Mouse (Mus musculus): ENCODE results near the gene Ap1g1. TPM values are rescaled to one million over a fixed set of nuclear protein-coding genes. Genes with fewer than 3 reads are reported as not detected.

Ap1g1 gene
- polyA plus RNA-seq, 1 experiment = 100 TPM

DNA sequence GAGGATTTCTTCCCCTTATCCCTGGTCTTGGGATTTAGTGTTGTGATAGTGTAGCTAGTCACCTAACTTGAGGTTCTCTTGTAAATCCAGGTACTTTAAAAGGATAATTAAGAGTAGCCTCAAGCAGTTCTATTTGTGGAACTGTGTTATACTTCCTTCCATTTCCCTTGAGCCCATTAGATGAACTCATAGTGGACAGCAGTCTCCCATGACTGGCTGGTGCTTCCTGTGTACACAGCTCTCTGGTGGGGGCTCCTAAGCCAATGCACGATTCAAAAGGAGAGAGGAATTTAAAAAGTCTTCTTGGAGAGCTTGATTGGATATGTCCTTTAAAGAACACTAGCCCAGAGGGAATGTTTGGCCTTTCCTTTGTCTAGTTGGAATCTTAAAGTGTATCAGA is 39.6 kb downstream of the Ap1g1 start:
- TF ChIP-seq POLR2A (IDR thresholded peaks at IDR 0.05; ENCODE audit: borderline replicate concordance, extremely low read depth, insufficient read depth, insufficient read length, poor library complexity, severe bottlenecking) = no peak
- TF ChIP-seq CTCF (IDR thresholded peaks at IDR 0.05; ENCODE audit: borderline replicate concordance, extremely low read depth, insufficient read depth, insufficient read length) = no peak
- DNase-seq (ENCODE audit: low read depth) = no peak

DNA sequence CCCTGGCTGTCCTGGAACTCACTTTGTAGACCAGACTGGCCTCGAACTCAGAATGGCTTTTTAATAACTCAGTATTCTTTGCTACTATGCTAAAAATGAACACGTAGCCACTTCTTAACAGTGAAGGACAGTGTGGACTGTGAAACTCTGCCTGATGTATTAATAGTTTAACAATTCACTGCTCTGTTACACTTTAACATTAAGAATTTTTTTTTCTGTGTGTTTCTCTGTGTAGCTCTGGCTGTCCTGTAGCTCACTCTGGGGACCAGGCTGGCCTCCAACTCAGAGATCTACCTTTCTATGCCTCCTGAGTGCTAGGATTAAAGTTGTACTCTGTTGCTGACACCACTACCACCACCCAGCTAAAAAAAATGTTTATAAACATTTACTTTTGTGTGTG is 45.2 kb downstream of the Ap1g1 start:
- TF ChIP-seq POLR2A (IDR thresholded peaks at IDR 0.05; ENCODE audit: borderline replicate concordance, extremely low read depth, insufficient read depth, insufficient read length, poor library complexity, severe bottlenecking) = no peak
- no peak for TF ChIP-seq CTCF (IDR thresholded peaks at IDR 0.05; ENCODE audit: borderline replicate concordance, extremely low read depth, insufficient read depth, insufficient read length)
- DNase-seq (ENCODE audit: low read depth) = no peak

DNA sequence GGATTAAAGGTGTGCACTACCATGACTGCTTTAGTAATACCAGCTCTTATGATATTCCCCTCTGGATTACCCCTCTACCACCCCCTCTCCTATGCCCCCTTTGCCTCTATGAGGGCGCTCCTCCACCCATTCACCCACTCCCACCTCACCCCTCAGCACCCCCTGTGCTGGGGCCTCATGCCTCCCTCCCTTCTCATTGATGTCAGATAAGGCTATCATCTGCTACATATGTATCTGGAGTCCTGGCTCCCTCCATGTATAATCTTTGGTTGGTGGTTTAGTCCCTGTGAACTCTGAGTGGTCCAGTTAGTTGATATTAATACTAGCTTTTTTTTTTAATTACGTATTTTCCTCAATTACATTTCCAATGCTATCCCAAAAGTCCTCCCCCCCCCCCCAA is 61.5 kb downstream of the Ap1g1 start:
- no peak for DNase-seq (ENCODE audit: low read depth)
- TF ChIP-seq POLR2A (IDR thresholded peaks at IDR 0.05; ENCODE audit: borderline replicate concordance, extremely low read depth, insufficient read depth, insufficient read length, poor library complexity, severe bottlenecking) = no peak
- TF ChIP-seq CTCF (IDR thresholded peaks at IDR 0.05; ENCODE audit: borderline replicate concordance, extremely low read depth, insufficient read depth, insufficient read length) = no peak

DNA sequence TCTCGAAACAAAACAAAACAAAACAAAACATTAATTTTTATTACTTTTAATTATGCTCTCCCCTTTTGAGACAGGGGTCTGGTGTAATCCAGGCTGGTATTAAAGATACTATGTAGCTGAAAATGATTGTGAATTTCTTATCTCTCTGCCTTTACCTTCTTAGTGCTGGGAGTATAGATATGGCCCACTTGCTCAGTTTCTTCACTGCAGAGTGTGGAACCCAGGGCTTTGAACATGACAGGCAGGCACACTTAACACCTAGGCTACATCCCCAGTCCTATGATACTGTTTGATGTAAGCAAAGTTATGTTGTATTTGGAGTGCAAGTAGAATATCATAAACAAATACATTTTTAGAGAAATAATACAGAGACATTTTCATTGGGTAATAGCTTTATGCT is 64.1 kb downstream of the Ap1g1 start:
- TF ChIP-seq CTCF (IDR thresholded peaks at IDR 0.05; ENCODE audit: borderline replicate concordance, extremely low read depth, insufficient read depth, insufficient read length) (no peak), POLR2A (IDR thresholded peaks at IDR 0.05; ENCODE audit: borderline replicate concordance, extremely low read depth, insufficient read depth, insufficient read length, poor library complexity, severe bottlenecking) (no peak)
- no peak for DNase-seq (ENCODE audit: low read depth)

DNA sequence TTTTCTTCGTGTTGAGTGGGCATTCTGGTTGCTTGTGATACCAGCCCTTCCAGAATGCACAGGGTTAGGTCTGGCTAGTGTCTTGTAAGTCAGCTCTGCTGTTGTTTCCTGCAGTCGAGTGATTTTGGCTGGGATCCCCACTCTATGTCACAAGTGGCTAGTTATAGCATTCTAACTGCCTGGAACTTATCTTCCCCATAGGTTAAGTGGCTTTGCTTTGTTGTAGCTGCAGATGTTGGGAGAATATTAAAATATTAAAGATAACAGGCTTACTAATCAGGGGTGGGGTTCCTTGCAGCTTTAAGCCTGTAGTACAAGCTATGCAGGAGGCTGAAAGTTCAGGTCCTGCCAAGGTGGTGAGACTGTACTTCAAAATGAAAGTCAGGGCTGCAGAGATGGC is 69.5 kb downstream of the Ap1g1 start:
- no peak for DNase-seq (ENCODE audit: low read depth)
- TF ChIP-seq POLR2A (IDR thresholded peaks at IDR 0.05; ENCODE audit: borderline replicate concordance, extremely low read depth, insufficient read depth, insufficient read length, poor library complexity, severe bottlenecking) (no peak), CTCF (IDR thresholded peaks at IDR 0.05; ENCODE audit: borderline replicate concordance, extremely low read depth, insufficient read depth, insufficient read length) (no peak)

GRCm38 (mm10) chr8:109848981-109849380 is 70.6 kb downstream of the Ap1g1 start:
- TF ChIP-seq CTCF (IDR thresholded peaks at IDR 0.05; ENCODE audit: borderline replicate concordance, extremely low read depth, insufficient read depth, insufficient read length) = no peak
- no peak for TF ChIP-seq POLR2A (IDR thresholded peaks at IDR 0.05; ENCODE audit: borderline replicate concordance, extremely low read depth, insufficient read depth, insufficient read length, poor library complexity, severe bottlenecking)

GRCm38 (mm10) chr8:109853423-109853822 is 75.1 kb downstream of the Ap1g1 start:
- peak; percentile 86 for DNase-seq (ENCODE audit: low read depth)
- no peak for TF ChIP-seq POLR2A (IDR thresholded peaks at IDR 0.05; ENCODE audit: borderline replicate concordance, extremely low read depth, insufficient read depth, insufficient read length, poor library complexity, severe bottlenecking)
- TF ChIP-seq CTCF (IDR thresholded peaks at IDR 0.05; ENCODE audit: borderline replicate concordance, extremely low read depth, insufficient read depth, insufficient read length) = peak; percentile 86

More at GRCm38 (mm10) chr8:109848981-109849380, 70.6 kb downstream of the Ap1g1 start:
- DNase-seq (ENCODE audit: low read depth) = no peak

GRCm38 (mm10) chr8:109854522-109854921 is 76.2 kb downstream of the Ap1g1 start:
- TF ChIP-seq CTCF (IDR thresholded peaks at IDR 0.05; ENCODE audit: borderline replicate concordance, extremely low read depth, insufficient read depth, insufficient read length) = no peak
- no peak for TF ChIP-seq POLR2A (IDR thresholded peaks at IDR 0.05; ENCODE audit: borderline replicate concordance, extremely low read depth, insufficient read depth, insufficient read length, poor library complexity, severe bottlenecking)
- DNase-seq (ENCODE audit: low read depth) = no peak

DNA sequence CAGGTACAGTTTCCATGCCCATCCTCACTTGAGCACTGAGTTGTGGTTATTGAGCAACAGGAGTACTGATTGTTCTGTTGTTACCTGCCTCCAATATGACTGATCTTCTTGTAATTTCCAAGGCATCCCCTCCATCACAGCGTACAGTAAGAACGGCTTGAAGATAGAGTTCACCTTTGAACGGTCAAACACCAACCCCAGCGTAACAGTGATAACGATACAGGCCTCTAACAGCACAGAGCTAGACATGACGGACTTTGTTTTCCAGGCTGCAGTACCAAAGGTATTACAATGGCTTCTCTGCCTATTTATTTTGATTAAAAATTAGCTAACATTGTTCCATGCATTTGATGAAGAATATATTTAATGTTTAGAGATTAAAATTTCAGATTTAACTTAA is 77.1 kb downstream of the Ap1g1 start:
- no peak for DNase-seq (ENCODE audit: low read depth)
- TF ChIP-seq POLR2A (IDR thresholded peaks at IDR 0.05; ENCODE audit: borderline replicate concordance, extremely low read depth, insufficient read depth, insufficient read length, poor library complexity, severe bottlenecking) = no peak
- no peak for TF ChIP-seq CTCF (IDR thresholded peaks at IDR 0.05; ENCODE audit: borderline replicate concordance, extremely low read depth, insufficient read depth, insufficient read length)

GRCm38 (mm10) chr8:109863398-109863797 is 85.0 kb downstream of the Ap1g1 start:
- DNase-seq (ENCODE audit: low read depth) = peak; percentile 2
- TF ChIP-seq POLR2A (IDR thresholded peaks at IDR 0.05; ENCODE audit: borderline replicate concordance, extremely low read depth, insufficient read depth, insufficient read length, poor library complexity, severe bottlenecking) = no peak

DNA sequence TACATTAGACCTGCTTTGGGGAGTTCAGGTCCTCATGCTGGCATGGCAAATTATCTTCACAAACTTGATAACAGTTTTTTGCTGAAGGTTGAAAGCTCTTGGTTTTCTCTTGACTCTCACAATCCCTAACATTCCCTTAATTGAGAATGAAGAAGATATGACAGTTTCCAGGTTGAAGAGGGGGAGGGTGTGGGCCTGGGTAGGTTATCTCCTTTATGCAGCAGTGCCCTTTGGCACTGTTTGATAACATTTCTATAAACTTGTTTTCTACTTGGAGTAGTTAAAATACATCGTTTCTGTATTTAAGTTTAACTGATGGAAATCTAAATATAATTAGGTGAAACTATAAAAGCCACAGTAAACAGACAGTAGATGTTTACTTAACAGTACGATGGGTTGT is 86.4 kb downstream of the Ap1g1 start:
- no peak for DNase-seq (ENCODE audit: low read depth)
- TF ChIP-seq CTCF (IDR thresholded peaks at IDR 0.05; ENCODE audit: borderline replicate concordance, extremely low read depth, insufficient read depth, insufficient read length) (no peak), POLR2A (IDR thresholded peaks at IDR 0.05; ENCODE audit: borderline replicate concordance, extremely low read depth, insufficient read depth, insufficient read length, poor library complexity, severe bottlenecking) (no peak)

DNA sequence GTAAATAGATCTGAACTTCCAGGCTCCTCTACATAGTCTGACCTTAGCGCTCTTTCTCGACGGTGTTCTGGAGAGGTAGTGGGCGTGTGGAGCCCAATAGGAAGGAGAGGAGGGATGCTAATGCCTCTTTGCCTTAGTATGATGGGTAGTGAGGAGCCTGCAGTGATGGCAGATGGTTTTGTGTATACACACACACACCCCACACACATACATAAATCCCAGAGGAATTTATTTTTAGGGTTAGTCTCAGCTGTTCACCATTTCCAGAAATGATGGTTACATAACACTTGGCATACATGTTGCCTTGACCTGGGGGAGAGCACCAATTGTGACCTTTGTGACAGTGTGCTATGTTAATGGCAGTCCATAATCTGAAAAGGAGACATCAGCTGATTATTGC is 87.2 kb downstream of the Ap1g1 start:
- no peak for TF ChIP-seq POLR2A (IDR thresholded peaks at IDR 0.05; ENCODE audit: borderline replicate concordance, extremely low read depth, insufficient read depth, insufficient read length, poor library complexity, severe bottlenecking)
- TF ChIP-seq CTCF (IDR thresholded peaks at IDR 0.05; ENCODE audit: borderline replicate concordance, extremely low read depth, insufficient read depth, insufficient read length) = no peak
- no peak for DNase-seq (ENCODE audit: low read depth)

DNA sequence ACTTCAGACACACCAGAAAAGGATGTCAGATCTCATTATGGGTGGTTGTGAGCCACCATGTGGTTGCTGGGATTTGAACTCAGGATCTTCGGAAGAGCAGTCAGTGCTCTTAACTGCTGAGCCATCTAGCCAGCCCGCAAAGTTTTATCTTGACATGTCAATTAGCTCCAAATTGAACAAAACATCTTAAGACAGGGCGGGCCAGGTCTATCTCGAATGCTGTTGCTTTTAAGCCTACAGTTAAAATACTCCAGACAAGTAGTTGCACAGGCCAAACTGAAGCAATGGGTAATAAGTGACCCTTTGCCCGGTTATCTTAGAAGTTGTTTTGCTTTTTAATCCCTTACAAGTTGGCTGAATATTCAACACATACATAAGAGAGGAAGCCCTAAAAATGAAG is 88.3 kb downstream of the Ap1g1 start:
- no peak for DNase-seq (ENCODE audit: low read depth)
- no peak for TF ChIP-seq CTCF (IDR thresholded peaks at IDR 0.05; ENCODE audit: borderline replicate concordance, extremely low read depth, insufficient read depth, insufficient read length)
- TF ChIP-seq POLR2A (IDR thresholded peaks at IDR 0.05; ENCODE audit: borderline replicate concordance, extremely low read depth, insufficient read depth, insufficient read length, poor library complexity, severe bottlenecking) = no peak

All from brain, embryonic 14.5 days (tissue).